Mouse (Mus musculus) heart, postnatal 0 days (tissue): Measurements from ENCODE around the gene Trip4.

Source experiments
- CTCF ChIP-seq: IDR thresholded peaks from 2 replicates; pipeline ENCODE4 v1.5.1; 2016; ENCODE audit warnings: antibody characterized with exemption, control low read depth, low read depth
- EP300 ChIP-seq: IDR thresholded peaks from 2 replicates; pipeline ENCODE4 v1.6.1; 2016; ENCODE audit warnings: antibody characterized with exemption, low read depth

GRCm38 (mm10) chr9:65795651-65796050, 112.9 kb downstream of the Trip4 start:
- TF ChIP-seq CTCF (no peak), EP300 (no peak)
